Mouse (Mus musculus): ENCODE data around the gene Apoc1.
"Not testable (repeated sequence)": the region's sequence is repeated elsewhere in the genome, so short reads cannot be mapped to it uniquely, and the experiment has no call there.

DNA sequence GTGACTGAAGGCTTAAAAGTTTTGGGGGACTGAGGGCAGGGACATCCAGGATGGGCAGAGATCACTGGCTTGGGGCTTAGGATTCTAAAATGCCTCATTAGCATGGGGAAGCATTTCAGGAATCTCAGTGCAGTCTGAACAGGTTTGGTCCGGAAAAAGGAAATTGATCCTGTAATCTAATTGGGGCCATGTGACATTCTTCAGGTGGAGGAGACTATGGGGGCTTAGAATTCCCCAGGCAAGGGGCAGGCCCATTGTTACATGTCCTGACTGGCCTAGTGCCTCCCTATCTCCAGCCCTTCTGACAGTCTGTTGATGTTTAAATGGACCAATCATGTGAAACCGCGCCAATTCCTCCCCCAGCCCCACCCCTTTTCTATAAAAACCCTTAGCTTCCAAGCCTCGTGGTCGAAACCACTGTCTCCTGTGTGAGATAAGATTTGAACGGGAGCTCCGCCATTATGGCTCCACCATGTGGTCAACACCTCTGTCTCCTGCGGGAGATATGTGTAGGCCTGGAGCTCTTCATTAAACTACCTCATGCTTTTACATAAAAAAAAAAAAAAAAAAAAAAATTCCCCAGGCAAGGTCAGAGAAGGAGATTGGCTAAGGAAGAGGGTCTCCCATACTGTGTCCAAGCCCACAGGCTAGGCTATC, 5.4 kb downstream of the Apoc1 start:
- TF ChIP-seq CTCF, EP300 (IDR thresholded peaks at IDR 0.05; ENCODE audit: low read depth): not testable (repeated sequence)
